Mouse (Mus musculus) myocyte (in vitro differentiated cells): ENCODE measurements around the gene Stxbp2. TPM values are rescaled to one million over a fixed set of nuclear protein-coding genes. Genes with fewer than 3 reads are reported as not detected.

Experiments used
- H3K27me3 ChIP-seq: one replicate; pipeline ENCODE4 v1.6.1; 2011; ENCODE audit not compliant: control insufficient read depth, insufficient read depth, insufficient read length
- H3K36me3 ChIP-seq: one replicate; pipeline ENCODE4 v1.6.1; 2011; ENCODE audit not compliant: control insufficient read depth, insufficient read depth
- H3K4me2 ChIP-seq: one replicate; pipeline ENCODE4 v1.6.1; 2011; ENCODE audit warnings: low read depth, control low read depth
- H3K4me3 ChIP-seq: one replicate; pipeline ENCODE4 v1.5.1; 2011; ENCODE audit warnings: mild to moderate bottlenecking, control low read depth, moderate library complexity
- H3K79me2 ChIP-seq: one replicate; pipeline ENCODE4 v1.6.1; 2011; ENCODE audit not compliant: control insufficient read depth, insufficient read depth
- H3ac ChIP-seq: one replicate; pipeline ENCODE4 v1.6.1; 2011; ENCODE audit not compliant: control insufficient read depth, insufficient read length
- CEBPB ChIP-seq: IDR thresholded peaks from 2 replicates; pipeline ENCODE4 v1.6.1; 2011; ENCODE audit warnings: mild to moderate bottlenecking, moderate library complexity; ENCODE audit not compliant: poor library complexity, insufficient read depth, severe bottlenecking
- E2F4 ChIP-seq: IDR thresholded peaks from one replicate; pipeline ENCODE4 v1.6.1; 2011; ENCODE audit warnings: mild to moderate bottlenecking, control low read depth, moderate library complexity; ENCODE audit not compliant: insufficient read depth
- MAX ChIP-seq: IDR thresholded peaks from one replicate; pipeline ENCODE4 v1.6.1; 2011; ENCODE audit warnings: low read depth, mild to moderate bottlenecking, control low read depth
- MYOD1 ChIP-seq, 3 experiments: IDR thresholded peaks; one replicate each; pipeline ENCODE4 v1.6.1; 2011; ENCODE audit warnings: control low read depth in 2 of 3, low read depth in 2 of 3, mild to moderate bottlenecking in 2 of 3, moderate library complexity in 1 of 3; ENCODE audit not compliant: insufficient read length in 2 of 3, control insufficient read depth in 1 of 3
- MYOG ChIP-seq, 3 experiments: IDR thresholded peaks; one replicate each; pipeline ENCODE4 v1.6.1; 2011; ENCODE audit warnings: control low read depth in 2 of 3, low read depth in 2 of 3, mild to moderate bottlenecking in 2 of 3; ENCODE audit not compliant: insufficient read length in 2 of 3, control insufficient read depth in 1 of 3, insufficient read depth in 1 of 3
- POLR2A ChIP-seq: IDR thresholded peaks from one replicate; pipeline ENCODE4 v1.6.1; 2011; ENCODE audit warnings: low read depth, mild to moderate bottlenecking, control low read depth, moderate library complexity; ENCODE audit not compliant: insufficient read length
- POLR2AphosphoS2 ChIP-seq: IDR thresholded peaks from one replicate; pipeline ENCODE4 v1.6.1; 2011; ENCODE audit warnings: low read depth, control low read depth; ENCODE audit not compliant: insufficient read length
- REST ChIP-seq: IDR thresholded peaks from one replicate; pipeline ENCODE4 v1.6.1; 2011; ENCODE audit warnings: mild to moderate bottlenecking, control low read depth, moderate library complexity; ENCODE audit not compliant: insufficient read depth, insufficient read length
- SRF ChIP-seq: IDR thresholded peaks from one replicate; pipeline ENCODE4 v1.6.1; 2011; ENCODE audit warnings: low read depth; ENCODE audit not compliant: control insufficient read depth, insufficient read length
- TCF12 ChIP-seq: IDR thresholded peaks from one replicate; pipeline ENCODE4 v1.6.1; 2011; ENCODE audit warnings: mild to moderate bottlenecking, control low read depth; ENCODE audit not compliant: poor library complexity, insufficient read depth, severe bottlenecking
- TCF3 ChIP-seq: IDR thresholded peaks from one replicate; pipeline ENCODE4 v1.6.1; 2011; ENCODE audit warnings: low read depth, control low read depth; ENCODE audit not compliant: insufficient read length
- USF1 ChIP-seq: IDR thresholded peaks from one replicate; pipeline ENCODE4 v1.6.1; 2011; ENCODE audit warnings: low read depth, mild to moderate bottlenecking, control low read depth, moderate library complexity
- polyA plus RNA-seq: library from polyadenylated mRNA; unstranded; fragments of >200 nt; fragmentation: generic; extraction: Trizol; gene quantifications from one replicate; pipeline ENCODE4 v1.2.1, GENCODE M21; 2012; ENCODE audit warnings: missing spikeins

Stxbp2 gene
- polyA plus RNA-seq, 1 experiment = 7.7 TPM

GRCm38 (mm10) chr8:3660889-3661288 is 30.1 kb downstream of the Stxbp2 start:
- H3K4me2 ChIP-seq = no peak overlapping the region
- H3K27me3 ChIP-seq = peaks cover 17% of the 10 kb centered on the region
- no peak overlapping the region for H3K4me3 ChIP-seq
- H3K36me3 ChIP-seq = no peaks in the 10 kb centered on the region
- no peak overlapping the region for H3ac ChIP-seq
- TF ChIP-seq MYOD1 (IDR thresholded peaks at IDR 0.05; ENCODE audit: control insufficient read depth in 1 of 3, insufficient read length in 2 of 3, low read depth in 2 of 3) (no peak), CEBPB (no peak), POLR2A (no peak), MYOG (IDR thresholded peaks at IDR 0.05; ENCODE audit: control insufficient read depth in 1 of 3, insufficient read depth in 1 of 3, insufficient read length in 2 of 3, low read depth in 2 of 3) (no peak)
- H3K79me2 ChIP-seq = no peaks in the 10 kb centered on the region

GRCm38 (mm10) chr8:3664405-3664804 is 33.6 kb downstream of the Stxbp2 start:
- Histone ChIP-seq H3ac (no peak overlapping the region), H3K27me3 (peaks cover 20% of the 10 kb centered on the region), H3K36me3 (no peaks in the 10 kb centered on the region), H3K79me2 (no peaks in the 10 kb centered on the region), H3K4me3 (no peak overlapping the region), H3K4me2 (no peak overlapping the region)
- no peak for TF ChIP-seq E2F4
- TF ChIP-seq SRF = no peak
- no peak for TF ChIP-seq CEBPB
- TF ChIP-seq MAX = no peak
- no peak for TF ChIP-seq USF1
- TF ChIP-seq MYOG (IDR thresholded peaks at IDR 0.05; ENCODE audit: control insufficient read depth in 1 of 3, insufficient read depth in 1 of 3, insufficient read length in 2 of 3, low read depth in 2 of 3) = no peak
- no peak for TF ChIP-seq REST
- TF ChIP-seq TCF3 = no peak
- no peak for TF ChIP-seq TCF12
- no peak for TF ChIP-seq POLR2AphosphoS2
- no peak for TF ChIP-seq MYOD1 (IDR thresholded peaks at IDR 0.05; ENCODE audit: control insufficient read depth in 1 of 3, insufficient read length in 2 of 3, low read depth in 2 of 3)
- TF ChIP-seq POLR2A = no peak

GRCm38 (mm10) chr8:3665507-3665906 is 34.8 kb downstream of the Stxbp2 start, which contains the start of gene Mcemp1:
Gene Mcemp1 (plus strand): TSS chr8:3665754.
- Histone ChIP-seq H3K79me2 (no peaks in the 10 kb centered on the region), H3K4me2 (no peak within 1 kb of the TSS), H3K4me3 (no peak within 1 kb of the TSS), H3ac (no peak within 1 kb of the TSS), H3K27me3 (peaks cover 20% of the 10 kb centered on the region), H3K36me3 (no peaks in the 10 kb centered on the region)
- TF ChIP-seq MYOD1 (IDR thresholded peaks at IDR 0.05; ENCODE audit: control insufficient read depth in 1 of 3, insufficient read length in 2 of 3, low read depth in 2 of 3) (no peak), MAX (no peak), POLR2A (no peak), SRF (no peak), TCF12 (no peak), MYOG (IDR thresholded peaks at IDR 0.05; ENCODE audit: control insufficient read depth in 1 of 3, insufficient read depth in 1 of 3, insufficient read length in 2 of 3, low read depth in 2 of 3) (no peak), CEBPB (no peak), REST (no peak), E2F4 (no peak), POLR2AphosphoS2 (no peak), USF1 (no peak), TCF3 (no peak)

- Histone ChIP-seq H3ac (no peak overlapping the region), H3K4me3 (no peak overlapping the region), H3K79me2 (no peaks in the 10 kb centered on the region), H3K4me2 (no peak overlapping the region), H3K36me3 (no peaks in the 10 kb centered on the region), H3K27me3 (peaks cover 20% of the 10 kb centered on the region)
- TF ChIP-seq REST (no peak), USF1 (no peak), POLR2A (no peak), MAX (no peak), MYOG (IDR thresholded peaks at IDR 0.05; ENCODE audit: control insufficient read depth in 1 of 3, insufficient read depth in 1 of 3, insufficient read length in 2 of 3, low read depth in 2 of 3) (no peak), TCF3 (no peak), TCF12 (no peak), CEBPB (no peak), MYOD1 (IDR thresholded peaks at IDR 0.05; ENCODE audit: control insufficient read depth in 1 of 3, insufficient read length in 2 of 3, low read depth in 2 of 3) (no peak), E2F4 (no peak), SRF (no peak), POLR2AphosphoS2 (no peak)
Observed at GRCm38 (mm10) chr8:3670388-3670787, 39.6 kb downstream of the Stxbp2 start.

- H3K4me3 ChIP-seq = peak within 1 kb of the TSS; percentile 18
- H3ac ChIP-seq = no peak within 1 kb of the TSS
- H3K4me2 ChIP-seq = peak within 1 kb of the TSS; percentile 67
- peaks cover 5% of the 10 kb centered on the region for H3K27me3 ChIP-seq
- TF ChIP-seq E2F4 (no peak), MYOG (IDR thresholded peaks at IDR 0.05; ENCODE audit: control insufficient read depth in 1 of 3, insufficient read depth in 1 of 3, insufficient read length in 2 of 3, low read depth in 2 of 3) (no peak), SRF (no peak), MAX (no peak), TCF3 (no peak), POLR2A (no peak)
- H3K79me2 ChIP-seq = peaks cover 5% of the 10 kb centered on the region
- no peaks in the 10 kb centered on the region for H3K36me3 ChIP-seq
Observed at GRCm38 (mm10) chr8:3671980-3672491, 41.3 kb downstream of the Stxbp2 start, which contains the start of gene Fcor. Gene Fcor (minus strand): TSS chr8:3672362.
